Mouse (Mus musculus): ENCODE measurements around the gene St5.
A peak's percentile ranks its signal among the peaks of the same experiment; 100 is the strongest.

The St5 gene

GRCm38 (mm10) chr7:109703190-109704015, at the start of gene St5, which contains the start of gene Akip1:
Gene St5, minus strand, starts transcription at chr7:109703605.
Gene Akip1, plus strand, starts transcription at chr7:109703690.
- DNase-seq (ENCODE audit: low spot score in 2 of 2) = peak; percentile 87 to 88

GRCm38 (mm10) chr7:109752008-109752925, 48.9 kb upstream of the St5 start, which contains the start of gene Tmem9b:
Gene Tmem9b, minus strand, starts transcription at chr7:109752875.
- peak; percentile 68 to 79 for DNase-seq (ENCODE audit: low spot score in 2 of 2)

DNA sequence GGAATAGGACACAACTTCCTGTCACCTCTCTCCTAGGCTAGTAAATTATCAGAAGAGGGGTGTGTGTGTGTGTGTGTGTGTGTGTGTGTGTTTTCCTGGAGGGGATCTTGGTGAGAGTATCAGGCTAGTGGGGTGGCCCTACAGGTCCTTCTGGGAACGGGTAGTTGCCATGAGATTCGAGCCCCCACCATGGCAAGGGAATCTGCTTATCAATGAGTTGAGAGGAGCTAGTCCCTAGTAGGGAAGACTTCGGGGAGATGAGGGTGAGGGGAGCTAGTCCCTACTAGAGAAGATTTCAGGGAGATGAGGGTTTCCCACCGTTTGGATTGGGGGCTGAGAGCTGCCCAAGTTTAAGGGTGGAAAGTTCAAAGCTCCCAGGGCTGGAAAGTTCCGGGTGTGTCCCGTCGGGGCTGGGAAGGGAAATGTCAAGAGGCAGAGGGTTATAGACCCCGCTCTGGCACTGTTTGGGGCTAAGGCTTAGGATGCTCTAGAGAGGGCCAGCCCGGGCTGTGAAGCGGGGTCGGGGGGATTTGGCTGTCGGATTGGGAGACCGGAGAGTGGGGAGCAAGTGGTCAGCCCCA, 48.1 kb upstream of the St5 start:
- no peak for DNase-seq (ENCODE audit: low spot score in 2 of 2)

- no peak for DNase-seq (ENCODE audit: low spot score in 2 of 2)
These were observed 44.3 kb upstream of the St5 start for GRCm38 (mm10) chr7:109747747-109748146.

GRCm38 (mm10) chr7:109741703-109742102, 38.3 kb upstream of the St5 start:
- no peak for DNase-seq (ENCODE audit: low spot score in 2 of 2)

DNA sequence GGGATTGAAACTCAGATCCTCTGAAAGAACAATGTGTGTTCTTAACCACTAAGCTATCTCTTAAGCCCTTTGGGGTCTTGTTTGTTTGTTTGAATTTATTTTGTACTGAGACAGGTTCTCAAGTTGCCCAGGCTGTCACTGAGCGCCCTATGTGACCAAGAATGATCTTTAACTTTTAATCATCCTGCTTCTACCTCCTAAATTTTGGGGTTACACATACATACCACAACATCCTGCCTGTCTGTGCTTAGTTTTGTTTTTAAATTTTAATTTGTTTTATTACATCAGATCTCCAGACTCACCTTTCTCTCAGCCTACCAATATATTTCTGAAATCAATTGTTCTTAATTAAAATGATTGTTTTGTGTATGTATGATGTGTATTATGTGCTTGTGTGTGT, 37.7 kb upstream of the St5 start:
- DNase-seq (ENCODE audit: low spot score in 2 of 2) = no peak

DNA sequence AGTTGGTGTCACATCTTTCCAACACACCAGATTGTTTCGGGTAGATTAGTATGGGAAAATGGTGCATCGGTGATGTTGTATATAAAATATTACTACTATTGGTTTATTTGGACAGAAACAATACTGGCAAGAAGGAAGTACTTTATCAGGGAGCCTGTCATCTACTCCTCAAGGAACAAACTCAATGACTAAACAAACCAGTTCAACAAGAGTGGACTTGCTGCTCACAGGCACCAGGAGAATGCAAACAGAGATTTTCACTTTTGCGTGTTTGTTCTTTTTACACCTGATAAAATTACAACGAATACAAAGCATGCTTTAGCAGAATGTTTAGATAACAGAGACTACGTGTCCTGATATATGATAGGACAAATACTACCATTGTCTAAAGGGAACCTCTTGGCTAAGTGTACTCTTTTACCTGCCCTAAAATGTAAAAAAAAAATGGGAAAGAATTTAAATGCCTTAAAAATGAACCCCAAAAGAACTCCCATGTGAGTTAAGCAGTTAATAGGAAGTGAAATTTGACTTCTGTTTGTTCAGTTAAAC, 36.5 kb upstream of the St5 start:
- no peak for DNase-seq (ENCODE audit: low spot score in 2 of 2)

- no peak for DNase-seq (ENCODE audit: low spot score in 2 of 2)
These were observed 31.4 kb upstream of the St5 start for GRCm38 (mm10) chr7:109734806-109735205.

- no peak for DNase-seq (ENCODE audit: low spot score in 2 of 2)
These were observed 28.2 kb upstream of the St5 start, which contains the start of gene Ascl3 for GRCm38 (mm10) chr7:109731626-109732025. Gene Ascl3, minus strand, starts transcription at chr7:109731726.

DNA sequence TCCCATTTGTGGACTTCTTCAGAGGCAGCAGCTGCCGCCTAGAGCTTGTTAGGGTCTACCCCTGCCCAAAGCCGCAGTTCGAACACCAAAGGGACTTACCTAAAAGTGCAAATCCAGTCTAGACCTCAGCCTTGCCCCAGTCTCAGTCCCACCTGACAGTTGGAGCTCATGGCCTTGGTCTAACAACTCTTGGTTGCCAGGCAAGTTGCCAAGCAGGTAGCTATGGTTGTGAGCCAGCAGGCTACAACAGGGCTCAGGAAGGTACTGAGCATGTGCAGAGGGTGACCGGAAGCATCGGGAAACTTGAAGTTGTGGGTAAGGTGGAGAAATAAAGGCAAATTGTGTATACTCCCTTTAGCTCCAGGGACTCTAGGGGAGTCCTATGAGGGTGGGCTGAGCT, 20.3 kb upstream of the St5 start, which contains the start of gene BC051019:
BC051019 (minus strand) TSS at position 154 of the 400 bp plus-strand sequence.
- no peak for DNase-seq (ENCODE audit: low spot score in 2 of 2)

GRCm38 (mm10) chr7:109723114-109723513, 19.7 kb upstream of the St5 start:
- no peak for DNase-seq (ENCODE audit: low spot score in 2 of 2)

GRCm38 (mm10) chr7:109722618-109723017, 19.2 kb upstream of the St5 start:
- no peak for DNase-seq (ENCODE audit: low spot score in 2 of 2)

DNA sequence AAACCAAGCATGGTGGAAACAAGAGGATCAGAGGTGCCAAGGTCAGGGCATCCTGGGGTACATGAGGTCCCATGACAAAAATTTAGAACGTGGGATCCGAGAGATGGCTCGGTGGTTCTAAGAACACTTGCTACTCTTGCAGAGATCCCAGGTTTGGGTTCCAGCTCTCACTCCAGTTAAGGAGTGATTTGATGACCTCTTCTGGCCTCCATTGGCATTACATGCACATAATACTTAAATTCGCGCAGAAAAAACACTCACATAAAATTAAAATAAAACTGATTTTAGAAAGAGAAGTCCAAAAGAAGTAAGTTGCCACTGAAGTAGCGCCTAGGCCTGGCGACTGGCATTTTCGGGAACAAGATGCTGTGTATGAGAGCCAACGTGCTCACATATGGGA, 15.9 kb upstream of the St5 start:
- DNase-seq (ENCODE audit: low spot score in 2 of 2) = no peak

DNA sequence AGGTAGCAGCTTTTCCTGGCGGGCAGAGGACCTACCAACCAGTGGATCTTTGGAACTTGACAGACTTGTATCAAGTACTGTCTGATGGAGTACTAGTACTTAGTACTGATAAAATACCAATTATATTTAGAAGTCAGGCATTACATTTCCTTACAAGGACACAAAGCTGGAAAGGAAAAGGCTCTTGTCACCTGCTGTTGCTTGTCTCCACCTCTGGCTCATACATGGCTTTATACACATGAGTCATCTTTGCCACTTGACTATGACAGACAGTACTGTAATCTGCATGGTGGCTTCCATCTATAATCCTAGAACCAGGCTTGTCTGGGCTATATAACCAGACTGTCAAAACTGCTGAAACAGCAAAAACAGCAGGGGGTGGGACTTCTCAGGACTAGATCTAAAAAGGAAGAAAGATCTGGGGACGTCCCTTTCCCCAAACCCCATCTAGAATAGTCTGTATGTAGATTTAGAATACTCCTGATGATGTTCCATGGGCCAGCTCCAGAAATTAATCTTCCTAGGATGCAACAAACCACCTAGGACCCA, 10.1 kb upstream of the St5 start:
- no peak for DNase-seq (ENCODE audit: low spot score in 2 of 2)

- DNase-seq (ENCODE audit: low spot score in 2 of 2) = no peak
These were observed 8.8 kb upstream of the St5 start for GRCm38 (mm10) chr7:109712198-109712597.

- no peak for DNase-seq (ENCODE audit: low spot score in 2 of 2)
These were observed 6.7 kb upstream of the St5 start for GRCm38 (mm10) chr7:109710069-109710468.

DNA sequence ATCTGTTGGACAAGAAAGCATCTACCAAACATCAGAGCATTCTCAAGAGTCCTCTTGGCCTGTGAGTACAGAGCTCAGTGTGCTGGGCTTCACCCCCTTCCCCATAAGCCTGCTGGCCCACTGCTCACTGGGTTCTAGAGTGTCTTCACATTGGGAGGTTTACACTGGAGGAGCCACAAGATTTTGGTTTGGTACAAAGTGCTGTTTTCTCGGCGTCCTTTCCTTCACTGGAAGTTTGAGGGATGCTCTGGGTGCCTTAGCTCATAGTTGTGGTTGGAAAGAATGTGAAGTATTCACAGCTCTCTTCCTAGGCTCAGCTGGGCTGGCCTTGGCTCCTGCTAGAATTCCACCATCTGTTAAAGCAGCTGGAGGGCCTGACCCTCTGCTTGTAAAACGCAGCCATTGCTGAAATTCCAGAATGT, 5.6 kb upstream of the St5 start:
- no peak for DNase-seq (ENCODE audit: low spot score in 2 of 2)

GRCm38 (mm10) chr7:109707023-109707785, 3.8 kb upstream of the St5 start:
- no peak for DNase-seq (ENCODE audit: low spot score in 2 of 2)

DNA sequence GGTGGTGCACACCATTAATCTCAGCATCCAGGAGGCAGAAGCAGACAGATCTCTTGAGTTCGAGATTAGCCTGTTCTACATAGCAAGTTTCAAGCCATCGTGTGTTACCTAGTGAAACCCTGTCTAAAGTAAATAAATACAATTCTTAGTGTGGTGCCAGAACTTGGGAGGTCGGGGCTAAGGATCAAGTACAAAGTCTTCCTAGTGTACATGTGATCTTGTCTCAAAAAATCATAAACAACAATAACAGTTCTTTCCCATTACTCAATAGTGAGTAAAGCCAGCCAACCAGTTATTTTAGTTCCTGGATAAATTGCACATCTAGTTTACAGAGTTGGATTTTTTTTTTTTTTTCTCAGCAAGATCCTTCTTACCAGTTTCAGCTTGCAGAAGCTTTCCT, 1.1 kb upstream of the St5 start:
- DNase-seq (ENCODE audit: low spot score in 2 of 2) = no peak

DNA sequence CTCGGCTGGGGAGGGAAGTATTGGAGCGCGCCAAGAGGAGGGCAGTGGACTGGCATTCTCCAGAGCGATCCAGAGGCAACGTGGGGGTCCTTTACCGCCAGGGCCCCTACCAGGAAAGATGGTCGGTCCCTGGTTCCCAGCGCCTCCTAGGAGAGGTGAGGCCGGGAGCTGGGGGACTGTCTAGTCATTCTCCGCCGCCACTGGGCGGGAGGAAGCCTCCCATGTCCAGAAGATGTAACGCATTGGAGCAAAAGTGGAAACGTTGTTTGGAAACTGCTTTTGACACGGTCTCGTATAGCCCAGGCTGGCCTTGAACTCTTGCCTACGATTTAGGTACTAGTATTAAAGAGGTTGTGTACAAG, 592 bp upstream of the St5 start:
- no peak for DNase-seq (ENCODE audit: low spot score in 2 of 2)

- DNase-seq (ENCODE audit: low spot score in 2 of 2) = no peak
These were observed 684 bp downstream of the St5 start for GRCm38 (mm10) chr7:109702721-109703120.

Data from right cerebral cortex, postnatal 36 days (tissue).